Mouse (Mus musculus) CH12.LX (cell line): ENCODE measurements at regions not wholly inside any gene's neighbourhood (a gene's known extent, or its start where the extent isn't known, plus 50 kb on each side); places are given as distances from the start of the nearest gene placed in this dataset.

ENCODE experiments used
- DNase-seq: peaks from one replicate; pipeline ENCODE4 v3.0.0-alpha.2; 2013; ENCODE audit errors: extremely low read depth
- H3K27ac ChIP-seq: 2 replicates; pipeline ENCODE4 v1.5.1; 2012; ENCODE audit warnings: low read depth, mild to moderate bottlenecking, control low read depth, moderate library complexity; ENCODE audit not compliant: insufficient read depth
- H3K27me3 ChIP-seq: replicated peaks from 2 replicates; pipeline ENCODE3; 2012; ENCODE audit warnings: inconsistent platforms
- H3K36me3 ChIP-seq, 2 experiments: replicated peaks in 1 of 2; 2 replicates each; pipeline versions ENCODE3 to v1.6.1; 2012; ENCODE audit warnings: inconsistent platforms in 1 of 2, low read length in 1 of 2, mild to moderate bottlenecking in 1 of 2, mixed read lengths in 1 of 2, moderate library complexity in 1 of 2; ENCODE audit not compliant: control insufficient read depth in 1 of 2, insufficient read depth in 1 of 2
- H3K4me1 ChIP-seq, 2 experiments: 2 replicates each; pipeline ENCODE4 v1.6.1; 2012; ENCODE audit warnings: inconsistent platforms in 1 of 2, moderate library complexity in 1 of 2; ENCODE audit not compliant: insufficient read depth in 2 of 2, control insufficient read depth in 1 of 2
- H3K4me2 ChIP-seq: 2 replicates; pipeline ENCODE4 v1.6.1; 2012; ENCODE audit warnings: low read depth, mild to moderate bottlenecking, control low read depth; ENCODE audit not compliant: poor library complexity, insufficient read depth, severe bottlenecking
- H3K4me3 ChIP-seq, 3 experiments: fragments of 150-350 bp in 1 of 3; sonication (generic) in 1 of 3; replicated peaks in 1 of 3; 2 replicates each; pipeline versions ENCODE3 to v1.5.1; 2011 to 2012; ENCODE audit warnings: low read depth in 2 of 3, low read length in 2 of 3, mild to moderate bottlenecking in 2 of 3, moderate library complexity in 2 of 3, control low read depth in 1 of 3, improper control_type of control experiment in 1 of 3, inconsistent platforms in 1 of 3, mixed read lengths in 1 of 3; ENCODE audit not compliant: poor library complexity in 1 of 3
- H3K79me2 ChIP-seq: replicated peaks from 2 replicates; pipeline ENCODE4 v1.6.1; 2012; ENCODE audit warnings: mild to moderate bottlenecking, moderate library complexity; ENCODE audit not compliant: control insufficient read depth, poor library complexity, insufficient read depth, severe bottlenecking; ENCODE audit errors: extremely low read depth
- H3K9ac ChIP-seq: 2 replicates; pipeline ENCODE4 v1.6.1; 2012; ENCODE audit warnings: low read depth, mild to moderate bottlenecking, control low read depth, moderate library complexity; ENCODE audit not compliant: insufficient read depth
- H3K9me3 ChIP-seq: replicated peaks from 2 replicates; pipeline ENCODE3; 2012; ENCODE audit warnings: low read length, inconsistent platforms, mixed read lengths
- CTCF ChIP-seq, 2 experiments: IDR thresholded peaks in 1 of 2; conservative IDR thresholded peaks in 1 of 2; 2 replicates each; pipeline ENCODE4 v1.5.1; 2011 to 2012; ENCODE audit warnings: low read depth in 2 of 2, low read length in 2 of 2, improper control_type of control experiment in 1 of 2, inconsistent platforms in 1 of 2, mild to moderate bottlenecking in 1 of 2, moderate library complexity in 1 of 2
- ETS1 ChIP-seq: conservative IDR thresholded peaks from 2 replicates; pipeline ENCODE4 v1.6.1; 2012; ENCODE audit warnings: low read depth, mild to moderate bottlenecking, inconsistent platforms, low read length, improper control_type of control experiment, moderate library complexity
- HCFC1 ChIP-seq: IDR thresholded peaks from 2 replicates; pipeline ENCODE4 v1.6.1; 2012; ENCODE audit warnings: low read depth, mild to moderate bottlenecking, inconsistent platforms, low read length, improper control_type of control experiment
- PAX5 ChIP-seq: IDR thresholded peaks from 2 replicates; pipeline ENCODE4 v1.6.1; 2012; ENCODE audit warnings: low read length, inconsistent platforms, mixed read lengths
- SIN3A ChIP-seq: IDR thresholded peaks from 2 replicates; pipeline ENCODE4 v1.6.1; 2012; ENCODE audit warnings: low read length, improper control_type of control experiment, inconsistent platforms
- SMC3 ChIP-seq: IDR thresholded peaks from 2 replicates; pipeline ENCODE4 v1.6.1; 2011; ENCODE audit warnings: low read depth, low read length, improper control_type of control experiment
- ZMIZ1 ChIP-seq: IDR thresholded peaks from 2 replicates; pipeline ENCODE4 v1.6.1; 2012; ENCODE audit warnings: low read depth, mild to moderate bottlenecking, inconsistent platforms, low read length, improper control_type of control experiment
- ZNF384 ChIP-seq: IDR thresholded peaks from 2 replicates; pipeline ENCODE4 v1.6.1; 2012; ENCODE audit warnings: low read depth, low read length, improper control_type of control experiment, inconsistent platforms
- dilution Hi-C: fragments of 300-500 bp; cut with MboI; formaldehyde crosslinking; loops from 2 replicates; pipeline ENCODE4 v1.14.3; 2020; ENCODE audit warnings: low sequenced_read_pairs; ENCODE audit not compliant: extremely low pct_unique_long_range_greater_than_20kb, extremely low pct_ligation_motif_present
- in situ Hi-C: fragments of 300-500 bp; cut with MboI; formaldehyde crosslinking; loops from 3 replicates; pipeline ENCODE4 v1.14.3; 2019; ENCODE audit warnings: low sequenced_read_pairs, low pct_ligation_motif_present, low pct_unique_long_range_greater_than_20kb, mixed read lengths

GRCm38 (mm10) chr12:43482683-43483082 is 727.4 kb downstream of the Dnajb9 start:
- Histone ChIP-seq H3K4me1 (no peaks in the 10 kb centered on the region), H3K79me2 (no peaks in the 10 kb centered on the region), H3K4me3 (no peak overlapping the region), H3K9me3 (no peaks in the 10 kb centered on the region), H3K4me2 (no peak overlapping the region), H3K27ac (no peak overlapping the region), H3K36me3 (no peaks in the 10 kb centered on the region), H3K27me3 (no peaks in the 10 kb centered on the region), H3K9ac (no peak overlapping the region)
- TF ChIP-seq ZMIZ1 (no peak), SMC3 (no peak), ETS1 (no peak), SIN3A (no peak), CTCF (conservative IDR thresholded peaks at IDR 0.05 in 1 of 2, IDR thresholded peaks at IDR 0.05 in 1 of 2; ENCODE audit: low read depth in 2 of 2, low read length in 2 of 2) (no peak), ZNF384 (no peak)
- no peak for DNase-seq
- in situ Hi-C loops (no loop called here), dilution Hi-C loops (no loop called here)

DNA sequence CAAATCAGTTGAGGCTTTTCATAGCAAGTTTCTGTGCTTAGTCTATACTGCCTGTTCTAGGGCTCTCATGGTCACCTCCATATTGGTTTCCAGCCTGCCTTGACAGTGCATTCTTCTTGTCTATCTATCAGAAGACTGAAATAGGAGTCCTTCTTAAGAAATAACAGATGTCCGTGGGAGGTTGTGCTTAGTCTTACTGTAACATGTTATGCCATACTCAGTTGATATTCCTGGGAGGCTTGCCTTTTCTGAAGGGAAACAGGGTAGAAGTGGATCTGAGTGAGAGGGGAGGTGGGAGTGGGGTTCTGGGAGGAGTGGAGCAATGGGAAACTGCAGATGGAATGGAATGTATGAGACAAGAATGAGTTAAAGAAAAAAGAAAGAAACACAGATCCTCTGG is 747.6 kb downstream of the Dnajb9 start:
- no peak overlapping the region for H3K4me2 ChIP-seq
- H3K36me3 ChIP-seq, result no peaks in the 10 kb centered on the region
- H3K79me2 ChIP-seq, result no peaks in the 10 kb centered on the region
- H3K4me3 ChIP-seq, result no peak overlapping the region
- no peak overlapping the region for H3K9ac ChIP-seq
- no peak for DNase-seq
- H3K9me3 ChIP-seq, result no peaks in the 10 kb centered on the region
- TF ChIP-seq PAX5 (no peak), HCFC1 (no peak), ZNF384 (no peak)
- TF ChIP-seq, all 38 proteins: peak for 0
- Histone ChIP-seq H3K27ac (no peak overlapping the region), H3K27me3 (no peaks in the 10 kb centered on the region), H3K4me1 (no peaks in the 10 kb centered on the region)
- dilution Hi-C loops (no loop called here), in situ Hi-C loops (no loop called here)
